Mouse (Mus musculus) lung, postnatal 0 days (tissue): ENCODE data around the gene Bcl2.

ENCODE experiments used
- CTCF ChIP-seq: IDR thresholded peaks from 2 replicates; pipeline ENCODE4 v1.5.1; 2016; ENCODE audit warnings: antibody characterized with exemption, mild to moderate bottlenecking
- EP300 ChIP-seq: IDR thresholded peaks from 2 replicates; pipeline ENCODE4 v1.6.1; 2016; ENCODE audit warnings: antibody characterized with exemption, mild to moderate bottlenecking, control low read depth

DNA sequence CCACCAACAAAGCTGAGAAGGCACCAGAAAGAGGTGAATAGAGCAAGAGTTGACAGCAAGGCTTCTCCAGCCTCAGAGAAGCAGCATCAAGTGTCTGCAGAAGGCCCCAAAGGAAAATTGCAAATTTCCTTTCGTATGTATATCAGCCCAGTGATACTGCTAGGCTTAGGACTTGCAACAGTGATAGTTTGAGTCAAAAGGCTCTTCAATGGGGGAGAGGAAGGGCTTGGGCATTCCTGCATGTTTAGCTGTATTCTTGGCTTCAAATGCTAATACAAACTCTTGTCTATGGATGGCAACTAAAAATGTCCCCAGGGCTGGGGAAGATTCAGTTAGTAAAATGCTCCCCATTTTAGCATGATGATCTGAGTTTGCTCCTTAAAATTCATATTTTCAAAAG, 149.6 kb downstream of the Bcl2 start:
- TF ChIP-seq CTCF (no peak), EP300 (no peak)
